Mouse (Mus musculus): ENCODE data around the gene Rsbn1l.

DNA sequence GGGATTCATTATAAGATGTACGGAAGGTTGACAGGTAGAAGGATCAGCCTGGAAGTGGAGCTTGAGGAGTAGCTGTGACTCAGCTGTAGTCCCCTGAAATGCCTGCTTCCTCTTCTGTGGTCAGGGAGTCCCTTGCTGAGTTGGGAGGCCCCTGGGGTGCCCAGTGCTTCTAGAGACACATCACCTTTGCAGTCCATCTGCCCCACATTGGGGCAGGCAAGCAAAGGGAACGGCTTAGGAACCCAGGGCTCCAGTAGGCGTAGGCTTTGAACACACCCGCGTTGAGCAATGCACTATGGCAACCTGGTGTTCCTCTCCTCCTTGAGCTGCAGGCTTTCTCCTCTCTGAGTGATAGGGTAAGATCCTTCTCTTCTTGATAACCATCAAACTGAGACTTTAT, 16.9 kb upstream of the Rsbn1l start:
- TF ChIP-seq POLR2A (IDR thresholded peaks at IDR 0.05; ENCODE audit: borderline replicate concordance, insufficient read depth, low read length) = no peak
- no peak for TF ChIP-seq CTCF (IDR thresholded peaks at IDR 0.05; ENCODE audit: borderline replicate concordance, insufficient read depth, low read depth, low read length)
